Mouse (Mus musculus) naive thymus-derived CD4-positive, alpha-beta T cell, adult 2 months (primary cell): ENCODE measurements around the gene Celsr1.

Source experiments
- DNase-seq: peaks from one replicate; pipeline ENCODE4 v3.0.0-alpha.2; 2011; ENCODE audit warnings: low read depth

Celsr1 gene

GRCm38 (mm10) chr15:85961131-85961530, 72.4 kb downstream of the Celsr1 start:
- no peak for DNase-seq

GRCm38 (mm10) chr15:85956202-85956601, 77.4 kb downstream of the Celsr1 start:
- peak; percentile 29 for DNase-seq

- DNase-seq = no peak
Measured at GRCm38 (mm10) chr15:85953458-85953857, 80.1 kb downstream of the Celsr1 start.

GRCm38 (mm10) chr15:85949421-85950164, 84.0 kb downstream of the Celsr1 start:
- no peak for DNase-seq

GRCm38 (mm10) chr15:85947967-85948366, 85.6 kb downstream of the Celsr1 start:
- DNase-seq = no peak

GRCm38 (mm10) chr15:85947541-85947940, 86.0 kb downstream of the Celsr1 start:
- DNase-seq = no peak

- no peak for DNase-seq
Measured at GRCm38 (mm10) chr15:85935627-85936049, 97.9 kb downstream of the Celsr1 start.

GRCm38 (mm10) chr15:85928161-85928560, 105.4 kb downstream of the Celsr1 start:
- no peak for DNase-seq

- DNase-seq = no peak
Measured at GRCm38 (mm10) chr15:85921855-85922254, 111.7 kb downstream of the Celsr1 start.

- no peak for DNase-seq
Measured at GRCm38 (mm10) chr15:85919892-85920248, 113.7 kb downstream of the Celsr1 start.

- no peak for DNase-seq
Measured at GRCm38 (mm10) chr15:85919191-85919891, 114.2 kb downstream of the Celsr1 start.

GRCm38 (mm10) chr15:85913605-85914004, 120.0 kb downstream of the Celsr1 start:
- DNase-seq = peak; percentile 82

- no peak for DNase-seq
Measured at GRCm38 (mm10) chr15:85909931-85910330, 123.6 kb downstream of the Celsr1 start.

GRCm38 (mm10) chr15:85909492-85909829, 124.1 kb downstream of the Celsr1 start:
- no peak for DNase-seq

GRCm38 (mm10) chr15:85908660-85909491, 124.7 kb downstream of the Celsr1 start:
- no peak for DNase-seq

GRCm38 (mm10) chr15:85903826-85904225, 129.8 kb downstream of the Celsr1 start:
- DNase-seq = no peak

GRCm38 (mm10) chr15:85902505-85902904, 131.1 kb downstream of the Celsr1 start:
- DNase-seq = no peak

- DNase-seq = no peak
Measured at GRCm38 (mm10) chr15:85900801-85901200, 132.8 kb downstream of the Celsr1 start.

- no peak for DNase-seq
Measured at GRCm38 (mm10) chr15:85900318-85900717, 133.3 kb downstream of the Celsr1 start.

GRCm38 (mm10) chr15:85899396-85899795, 134.2 kb downstream of the Celsr1 start:
- no peak for DNase-seq

GRCm38 (mm10) chr15:85897113-85897512, 136.5 kb downstream of the Celsr1 start:
- DNase-seq = no peak

GRCm38 (mm10) chr15:85896284-85896683, 137.3 kb downstream of the Celsr1 start:
- DNase-seq = peak; percentile 88

GRCm38 (mm10) chr15:85893871-85894270, 139.7 kb downstream of the Celsr1 start:
- DNase-seq = no peak
